Mouse (Mus musculus) lung, adult 2 months (tissue): ENCODE results near the gene Trp53bp2.

ENCODE experiments used
- CTCF ChIP-seq: fragments of 200-500 bp; IDR thresholded peaks from 2 replicates; pipeline ENCODE4 v1.5.1; 2011; ENCODE audit warnings: mild to moderate bottlenecking, low read length, control low read depth; ENCODE audit not compliant: insufficient read depth
- POLR2A ChIP-seq: fragments of 200-500 bp; IDR thresholded peaks from 2 replicates; pipeline ENCODE4 v1.6.1; 2011; ENCODE audit warnings: low read depth, mild to moderate bottlenecking, control low read depth, low read length, borderline replicate concordance; ENCODE audit errors: extremely low read depth

DNA sequence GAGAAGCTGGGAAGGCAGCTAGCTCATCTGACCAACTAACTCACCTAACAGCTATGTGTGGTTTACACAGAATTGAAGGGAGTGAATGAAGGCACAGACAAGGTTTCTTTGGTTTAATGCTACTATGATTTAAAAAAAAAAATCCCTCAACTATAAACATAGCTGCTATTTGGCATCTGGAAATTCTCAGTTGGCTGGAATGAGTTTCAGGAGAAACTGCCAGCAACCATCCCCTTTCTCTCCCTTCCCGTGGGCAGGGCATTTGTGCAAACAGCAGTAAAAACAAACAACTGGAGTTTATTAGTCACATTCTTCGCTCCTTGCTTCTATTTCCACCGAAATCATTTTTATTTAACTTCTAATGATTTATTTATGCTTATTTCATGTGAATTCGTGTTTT is 2.4 kb upstream of the Trp53bp2 start:
- TF ChIP-seq CTCF, result no peak
- TF ChIP-seq POLR2A, result no peak
